ENCODE assay signal across 23 mouse cellular contexts in the genomic region with DNA sequence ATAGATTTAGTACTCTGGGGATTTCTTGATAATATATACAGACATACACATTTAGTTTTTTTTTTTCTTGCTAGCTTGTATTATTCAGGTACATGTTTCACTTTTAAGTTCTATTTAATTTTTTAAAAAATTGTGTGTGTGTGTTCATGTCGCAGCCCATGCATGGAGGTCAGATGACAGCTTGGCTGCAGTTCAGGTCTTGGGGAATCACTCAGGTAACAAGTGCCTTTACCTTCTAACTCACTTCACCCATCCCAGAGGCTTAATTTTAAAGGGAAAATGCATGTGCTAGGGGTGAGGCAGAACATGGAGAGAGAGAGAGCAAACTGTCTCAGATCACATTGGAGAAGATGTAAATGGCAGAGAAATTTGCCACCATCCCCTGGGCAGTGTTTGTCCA. TPM values are rescaled to one million over a fixed set of nuclear protein-coding genes. Genes with fewer than 3 reads are reported as not detected.
A peak's percentile ranks its signal among the peaks of the same experiment; 100 is the strongest.
DNase-seq lines count a peak whose midpoint lies in the region; TF ChIP-seq lines count a peak whose summit lies in the region.
"Had no signal": no experiment of that assay in that cellular context is flagged by ENCODE, and none has a peak within 500 bp of the region (broad histone marks: within the 10 kb centered on the region; RNA-seq: fewer than 3 reads in every experiment).

No protein-coding gene starts in this region.

- H3K27me3 ChIP-seq in cerebellum, adult 2 months (ENCODE audit: control insufficient read depth, insufficient read depth, low read length) = no peaks in the 10 kb centered on the region
- H3K27me3 ChIP-seq: CH12.LX; embryonic facial prominence, embryonic 12.5 days; forebrain, embryonic 15.5 days had no signal

- 26% methylated on average over 1 of the region's 1 CpGs for WGBS in cerebellum, adult 2 months

- no peak for TF ChIP-seq POLR2A in cerebellum, adult 2 months (IDR thresholded peaks at IDR 0.05; ENCODE audit: borderline replicate concordance, insufficient read depth, low read length)

- H3K4me3 ChIP-seq in cerebellum, adult 2 months (replicated peaks; ENCODE audit: insufficient read depth, low read depth, low read length) = no peak overlapping the region
- H3K4me3 ChIP-seq in gastrocnemius, adult 2 months = no peak overlapping the region
- H3K4me3 ChIP-seq: embryonic facial prominence, embryonic 10.5 days; embryonic facial prominence, embryonic 12.5 days; forebrain, embryonic 13.5 days; forebrain, embryonic 15.5 days had no signal

- intact Hi-C loops in gastrocnemius, adult 2 months (cut with DNase I) = no loop called here

- peaks cover 29% of the 10 kb centered on the region for H3K4me1 ChIP-seq in cerebellum, adult 2 months (ENCODE audit: control insufficient read depth, insufficient read depth, low read length)
- H3K4me1 ChIP-seq: embryonic facial prominence, embryonic 10.5 days had no signal

- peak in 1 of 2 experiments; percentile 50 for DNase-seq in cerebellum, adult 2 months
- no peak for DNase-seq in cerebellum, adult 11-12 months
- peak; percentile 56 to 59 for DNase-seq in cerebellum, postnatal 14 days
- no peak for DNase-seq in cerebellum, adult 9-10 months
- DNase-seq in gastrocnemius, adult 2 months = no peak
- no peak for DNase-seq in gastrocnemius, postnatal 25 days
- DNase-seq: adrenal gland, adult 8-10 months; adrenal gland, postnatal 14 days; adrenal gland, postnatal 36 days; B cell, adult 2 months; forebrain, postnatal 0 days had no signal

- TF ChIP-seq CTCF in cerebellum, adult 2 months (IDR thresholded peaks at IDR 0.05; ENCODE audit: borderline replicate concordance, insufficient read depth, low read depth, low read length) = no peak
- no peak for TF ChIP-seq CTCF in gastrocnemius, adult 2 months (IDR thresholded peaks at IDR 0.05)

- peak overlapping the region; percentile 89 for H3K27ac ChIP-seq in cerebellum, adult 2 months (ENCODE audit: insufficient read depth, low read length)
- peak overlapping the region; percentile 35; the same call in 1 of the 2 replicates for H3K27ac ChIP-seq in gastrocnemius, adult 2 months
- H3K27ac ChIP-seq: embryonic facial prominence, embryonic 10.5 days; embryonic facial prominence, embryonic 12.5 days; forebrain, embryonic 13.5 days had no signal

RNA-seq across cellular contexts. Expression of a gene that starts 2.2 kb away (rescaled TPM):
- 0.13 TPM in 1 of 2 replicates, not detected in the other for polyA plus RNA-seq in cerebellum, adult 2 months (2012; rRNA removed)
- not detected for total RNA-seq in gastrocnemius, adult 2 months (2021)
- total RNA-seq in gastrocnemius, postnatal 25 days (2021) = not detected
- total RNA-seq: adrenal gland, adult 18-20 months; adrenal gland, adult 8-10 months; adrenal gland, postnatal 14 days; adrenal gland, postnatal 36 days; CH12.LX had no signal
- polyA plus RNA-seq: activated CD4-positive, CD25-positive, alpha-beta regulatory T cell, adult 4 months; CD4-positive, CD25-positive, alpha-beta regulatory T cell, adult 4 months; cortical plate, adult 2 months; embryonic facial prominence, embryonic 10.5 days; embryonic facial prominence, embryonic 12.5 days; forebrain, embryonic 11.5 days; forebrain, embryonic 13.5 days; G1E; Patski had no signal

RNA-seq across cellular contexts. Expression of a gene that starts 60.0 kb away (rescaled TPM):
- polyA plus RNA-seq in cerebellum, adult 2 months (2012; rRNA removed) = 2.7 and 3.2 TPM in 2 replicates
- under 1 TPM; 0.31 to 0.69 TPM for total RNA-seq in gastrocnemius, adult 2 months (2021)
- total RNA-seq in gastrocnemius, postnatal 25 days (2021) = under 1 TPM; 0.24 to 0.28 TPM
- total RNA-seq: CH12.LX had no signal
- polyA plus RNA-seq: G1E had no signal

Comparison
In these comparisons a context has a peak if more than half of its experiments do, and no peak if none do; other contexts are left out.
1. DNase-seq: peak in cerebellum, postnatal 14 days (2 of 2); none in cerebellum, adult 11-12 months (single experiment), cerebellum, adult 9-10 months (single experiment), gastrocnemius, adult 2 months (single experiment) and gastrocnemius, postnatal 25 days (single experiment).